Mouse (Mus musculus) ovary, postnatal 36 days (tissue): ENCODE measurements around the gene Cxcl16.
"Not testable (repeated sequence)": the region's sequence is repeated elsewhere in the genome, so short reads cannot be mapped to it uniquely, and the experiment has no call there.

Experiments used
- DNase-seq: peaks from one replicate; pipeline ENCODE4 v3.0.0; 2022; ENCODE audit warnings: low spot score, mixed read lengths

The Cxcl16 gene

GRCm38 (mm10) chr11:70453261-70454044, 6.3 kb downstream of the Cxcl16 start:
- no peak for DNase-seq

DNA sequence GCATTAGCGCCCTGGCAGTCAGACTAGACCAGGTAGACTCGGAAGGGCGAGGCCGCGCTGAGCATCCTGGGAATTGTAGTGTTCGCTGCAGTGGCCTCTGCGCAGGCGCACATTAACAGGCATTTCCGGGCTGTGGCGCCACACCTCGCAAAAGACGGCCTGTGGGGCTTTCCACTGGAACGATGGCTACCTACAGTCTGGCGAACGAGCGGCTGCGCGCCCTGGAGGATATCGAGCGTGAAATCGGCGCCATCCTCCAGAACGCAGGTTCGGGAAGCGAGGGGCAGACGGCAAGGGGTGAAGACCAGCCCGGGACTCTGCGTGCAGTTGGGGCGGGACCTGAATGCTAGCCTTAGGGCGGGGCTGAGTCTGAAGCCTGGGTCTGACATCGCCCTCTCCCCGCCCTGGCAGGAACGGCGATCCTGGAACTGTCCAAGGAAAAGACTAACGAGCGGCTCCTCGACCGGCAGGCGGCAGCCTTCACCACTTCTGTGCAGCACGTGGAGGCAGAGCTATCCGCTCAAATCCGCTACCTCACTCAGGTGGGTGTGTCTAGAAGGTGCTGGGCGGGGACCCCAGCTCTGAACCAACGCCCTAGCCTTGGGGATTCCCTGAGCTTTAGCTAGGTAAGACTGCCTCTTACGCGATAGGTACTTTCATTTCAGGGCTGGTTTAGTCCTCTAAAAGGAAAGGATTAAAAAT, 7.8 kb downstream of the Cxcl16 start, which contains the start of gene Med11:
Med11 (plus strand) TSS at position 123 of the 702 bp plus-strand sequence.
- peak; percentile 96 for DNase-seq

DNA sequence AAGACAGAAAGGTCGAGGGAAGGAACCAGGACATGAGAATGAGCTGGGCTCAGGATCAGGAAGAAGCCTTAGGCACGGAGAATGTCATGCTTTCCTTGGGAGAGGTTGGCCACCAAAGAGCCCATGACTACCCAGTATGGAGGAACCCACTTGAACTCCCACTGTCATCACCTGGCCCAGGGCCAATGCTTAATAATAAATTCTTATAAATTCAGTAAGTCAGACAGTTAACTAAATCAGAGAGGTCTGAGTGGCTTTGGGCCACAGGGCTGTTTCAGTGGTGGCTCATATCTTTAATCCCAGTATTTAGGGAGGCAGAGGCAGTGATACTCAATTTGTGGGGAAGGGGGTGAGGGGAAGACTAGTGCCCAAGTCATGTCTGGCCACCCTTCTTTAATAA, 8.9 kb downstream of the Cxcl16 start:
- DNase-seq, result no peak

- DNase-seq, result no peak
Observed at GRCm38 (mm10) chr11:70447373-70447772, 12.4 kb downstream of the Cxcl16 start.

DNA sequence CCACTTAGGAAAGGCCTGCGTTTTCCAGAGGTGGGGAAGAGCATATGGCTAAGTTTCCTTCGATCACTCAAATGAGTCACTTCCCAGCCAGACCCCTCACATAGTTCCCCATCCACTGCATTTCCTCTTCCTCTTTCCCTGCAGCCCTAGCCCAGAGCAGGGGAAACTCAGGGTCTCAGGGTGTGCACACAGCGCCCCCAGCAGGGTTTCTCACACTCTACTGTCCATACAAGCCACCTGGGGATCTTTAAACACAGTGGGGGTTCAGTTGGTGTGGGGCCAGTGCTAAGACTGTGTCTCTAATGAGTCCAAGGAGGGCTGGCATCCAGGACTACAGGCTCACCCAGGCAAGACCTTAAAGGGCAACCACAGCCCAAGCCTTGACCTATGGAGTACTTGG, 13.0 kb downstream of the Cxcl16 start:
- DNase-seq, result no peak

DNA sequence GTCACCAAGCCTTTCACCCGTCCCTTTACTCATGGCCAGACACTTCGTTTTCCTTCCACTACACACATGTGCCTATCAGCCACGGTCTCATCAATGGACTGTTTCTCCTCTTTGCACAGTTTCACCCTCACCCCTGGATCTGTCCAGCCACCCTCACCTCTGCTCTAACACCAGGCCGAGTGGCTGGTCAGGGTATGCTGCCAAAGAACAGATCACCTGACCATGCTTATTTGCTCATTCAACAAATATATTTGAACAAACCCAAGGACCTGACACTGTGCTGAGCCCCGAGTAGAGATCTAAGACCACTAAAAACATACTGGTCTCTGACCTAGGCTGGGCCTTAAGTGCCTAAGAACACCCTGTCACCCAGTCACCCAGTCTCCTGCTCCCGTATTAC, 15.1 kb downstream of the Cxcl16 start:
- DNase-seq, result no peak

GRCm38 (mm10) chr11:70443964-70444363, 15.8 kb downstream of the Cxcl16 start:
- no peak for DNase-seq

- DNase-seq, result no peak
Observed at GRCm38 (mm10) chr11:70441882-70442281, 17.9 kb downstream of the Cxcl16 start.

DNA sequence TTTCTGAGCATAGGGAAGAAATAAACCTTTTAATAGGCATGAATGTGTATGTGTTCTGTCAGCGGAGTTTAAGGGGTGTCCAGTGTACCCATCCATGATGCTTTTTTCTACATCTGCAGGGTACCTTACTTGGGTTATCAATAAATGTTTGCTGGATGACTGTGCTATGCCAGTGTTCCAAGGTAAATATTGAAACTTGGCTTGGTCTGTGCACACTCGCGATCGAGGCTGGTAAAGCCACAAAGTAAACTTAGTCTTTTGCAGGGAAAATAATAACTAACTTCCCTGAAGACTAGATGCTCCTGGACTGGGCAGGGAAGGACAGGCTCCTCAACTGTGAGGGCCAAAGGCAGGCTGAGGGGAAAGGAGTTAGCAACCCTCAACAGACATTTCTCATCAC, 19.1 kb downstream of the Cxcl16 start:
- no peak for DNase-seq

GRCm38 (mm10) chr11:70438728-70439374, 20.9 kb downstream of the Cxcl16 start:
- DNase-seq, result no peak

DNA sequence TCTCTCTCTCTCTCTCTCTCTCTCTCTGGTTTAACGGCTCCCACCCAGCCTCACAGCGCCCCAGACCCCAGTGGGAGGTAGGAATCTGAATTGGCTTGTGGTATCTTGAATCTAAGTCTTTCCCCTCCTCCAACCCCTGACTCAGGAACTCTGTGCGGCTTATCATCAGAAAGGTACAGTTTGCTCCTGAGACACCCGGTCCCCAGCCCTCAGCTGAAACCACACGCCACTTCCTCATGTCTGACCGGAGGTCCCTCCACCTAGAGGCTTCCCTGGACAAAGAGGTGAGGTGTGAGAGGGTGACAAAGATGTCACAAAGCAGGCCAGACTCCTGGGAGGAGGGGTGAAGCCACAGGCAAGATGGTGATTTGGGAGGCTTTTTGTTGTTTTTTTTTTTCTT, 22.4 kb downstream of the Cxcl16 start:
- DNase-seq, result no peak

GRCm38 (mm10) chr11:70435476-70435875, 24.3 kb downstream of the Cxcl16 start:
- no peak for DNase-seq

DNA sequence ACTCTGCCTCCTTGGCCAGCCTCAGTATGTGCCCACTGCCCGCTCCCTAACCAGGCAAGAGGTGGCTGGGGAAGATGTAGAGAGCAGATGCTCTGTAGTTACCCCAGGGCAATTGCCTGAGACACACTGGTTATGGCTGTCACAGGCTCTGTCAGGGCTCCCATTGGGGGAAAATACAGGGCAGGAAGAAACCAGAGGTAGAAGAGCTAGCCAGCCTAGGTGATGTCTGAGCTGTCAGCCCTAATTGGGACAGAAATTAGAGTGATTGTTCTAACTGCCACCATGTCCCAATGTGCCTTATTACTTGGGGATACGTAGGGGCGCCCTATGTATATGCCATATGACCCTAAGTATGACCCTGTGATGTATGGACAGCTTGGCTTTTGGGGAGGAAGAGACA, 25.8 kb downstream of the Cxcl16 start:
- no peak for DNase-seq

DNA sequence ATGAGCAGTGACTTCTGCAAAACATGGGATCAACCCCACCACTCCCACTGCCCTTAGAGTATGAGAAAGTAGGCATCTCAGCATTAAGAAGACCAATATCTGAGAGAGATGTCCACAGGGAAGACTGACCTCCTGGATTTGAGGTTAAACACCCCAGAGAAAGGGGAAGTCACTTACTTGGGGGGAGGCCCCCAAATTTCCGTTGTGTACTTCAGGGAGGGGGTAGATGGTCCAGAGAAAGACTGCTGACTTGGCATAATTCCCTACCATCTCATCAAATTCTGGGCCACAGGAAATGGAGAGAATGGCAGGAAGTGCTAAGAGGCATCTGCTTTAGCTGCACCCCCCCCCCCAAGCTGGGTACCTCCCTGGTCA, 26.2 kb downstream of the Cxcl16 start:
- DNase-seq, result no peak

GRCm38 (mm10) chr11:70432895-70433568, 26.8 kb downstream of the Cxcl16 start:
- DNase-seq, result no peak

DNA sequence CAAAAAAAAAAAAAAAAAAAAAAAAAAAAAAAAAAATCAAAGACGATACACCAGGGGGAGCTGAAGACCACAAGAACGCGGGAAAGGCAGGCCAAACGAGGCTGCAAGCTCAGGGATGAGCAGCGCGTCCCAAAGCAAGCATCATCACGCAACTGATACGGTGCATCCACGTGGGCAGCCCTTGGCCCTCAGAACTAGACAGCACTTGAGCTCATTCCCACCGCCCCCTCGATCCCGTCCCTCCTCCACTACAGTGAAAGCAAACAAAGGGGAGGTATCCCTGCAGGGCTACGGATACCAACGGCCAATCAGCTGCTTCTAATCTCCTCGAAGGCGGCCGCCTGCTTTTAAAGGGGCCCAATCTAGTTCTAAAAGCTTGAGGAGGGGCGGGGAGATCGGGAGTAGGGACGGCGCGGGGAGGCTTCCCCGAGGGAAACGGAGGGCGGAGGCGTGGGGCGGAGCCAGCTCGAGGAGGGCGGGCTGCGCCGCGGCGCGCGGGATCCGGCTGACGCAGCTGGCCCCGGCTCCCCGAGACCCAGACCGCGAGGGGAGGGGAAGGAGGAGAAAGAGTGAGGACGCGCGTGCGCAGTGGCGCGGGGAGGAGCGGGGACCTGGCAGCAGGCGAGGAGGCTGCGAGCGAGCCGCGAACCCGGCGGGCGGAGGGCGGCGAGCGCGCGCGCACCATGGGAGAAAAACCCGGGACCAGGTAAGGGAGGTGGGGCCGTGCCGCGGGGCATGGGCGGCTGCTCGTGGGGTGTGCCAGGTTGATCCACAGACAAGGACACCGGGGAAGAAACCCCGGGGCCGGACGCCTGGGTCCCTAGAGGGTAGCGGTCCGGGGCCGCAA, 27.5 kb downstream of the Cxcl16 start, which contains the start of gene Arrb2:
Arrb2 (plus strand) TSS at position 588 of the 847 bp plus-strand sequence.
- DNase-seq, result peak; percentile 99

DNA sequence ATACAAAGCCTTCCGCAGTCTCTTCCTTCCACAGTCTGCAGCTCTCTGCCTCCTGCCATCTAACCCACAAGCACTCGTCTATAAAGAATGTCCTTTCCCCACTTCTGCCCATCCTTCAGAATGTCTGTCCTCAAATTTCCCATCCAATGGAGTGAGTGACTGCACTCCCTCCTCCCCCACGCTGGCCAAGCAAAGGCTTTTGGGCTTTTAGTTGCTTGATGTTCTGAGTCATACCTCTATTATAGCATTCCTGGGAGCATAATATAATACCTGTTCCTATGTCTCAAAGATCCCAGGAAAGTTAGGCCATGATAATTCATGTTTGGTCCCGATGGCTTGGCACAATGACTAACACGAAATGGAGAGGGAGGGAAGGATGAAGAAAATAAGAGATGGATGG, 28.2 kb downstream of the Cxcl16 start:
- DNase-seq, result no peak

DNA sequence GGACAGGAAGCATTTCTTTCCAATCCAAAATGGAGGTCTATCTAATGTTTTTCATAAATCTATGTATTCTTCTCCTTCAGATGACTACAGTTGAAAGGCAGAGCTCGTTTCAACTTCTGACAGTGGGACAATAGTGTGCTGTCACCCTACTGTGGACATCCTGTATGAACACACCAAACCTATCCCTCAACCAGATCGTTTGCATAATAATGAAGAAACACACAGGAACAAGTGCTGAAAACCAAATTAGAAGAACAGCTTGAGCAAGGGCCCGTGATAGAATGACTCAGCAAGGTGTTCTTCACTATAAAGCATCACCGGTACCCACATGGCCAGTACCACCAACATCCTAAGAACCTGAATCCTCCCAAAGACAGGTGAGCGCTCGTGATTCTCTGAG, 33.2 kb downstream of the Cxcl16 start:
- not testable (repeated sequence) for DNase-seq

- DNase-seq, result no peak
Observed at GRCm38 (mm10) chr11:70419486-70419885, 40.3 kb downstream of the Cxcl16 start.

- DNase-seq, result no peak
Observed at GRCm38 (mm10) chr11:70418199-70418598, 41.6 kb downstream of the Cxcl16 start.

DNA sequence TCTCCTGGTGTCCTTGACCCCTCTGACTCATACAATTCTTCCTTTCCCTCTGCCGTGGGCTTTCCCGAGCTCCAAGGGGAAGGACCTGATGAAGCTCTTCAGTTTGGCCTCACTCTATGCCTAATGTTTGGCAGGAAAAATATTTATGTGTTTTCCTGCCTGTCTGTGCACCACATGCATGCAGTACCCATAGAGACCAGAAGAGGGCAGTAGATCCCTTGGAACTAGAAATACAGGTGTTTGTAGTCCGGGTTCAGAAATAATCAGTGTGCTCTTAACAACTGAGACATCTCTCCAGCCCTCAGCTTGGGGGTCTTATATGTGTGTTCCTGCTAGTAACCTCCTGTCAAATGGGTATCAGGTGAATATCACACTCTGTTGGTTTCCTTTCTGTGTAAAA, 45.8 kb downstream of the Cxcl16 start:
- DNase-seq, result peak; percentile 44
